Mouse (Mus musculus): ENCODE measurements around the gene Dhx58.
A peak's percentile ranks its signal among the peaks of the same experiment; 100 is the strongest.

The Dhx58 gene

GRCm38 (mm10) chr11:100721776-100722492 lies 17.9 kb upstream of the Dhx58 start:
- DNase-seq (ENCODE audit: low spot score): no peak

- no peak for DNase-seq (ENCODE audit: low spot score)
Observed at GRCm38 (mm10) chr11:100721254-100721653, 17.2 kb upstream of the Dhx58 start.

- DNase-seq (ENCODE audit: low spot score): no peak
Observed at GRCm38 (mm10) chr11:100720345-100720744, 16.3 kb upstream of the Dhx58 start.

- no peak for DNase-seq (ENCODE audit: low spot score)
Observed at GRCm38 (mm10) chr11:100719893-100720292, 15.8 kb upstream of the Dhx58 start.

- DNase-seq (ENCODE audit: low spot score): no peak
Observed at GRCm38 (mm10) chr11:100719312-100719711, 15.2 kb upstream of the Dhx58 start.

GRCm38 (mm10) chr11:100718866-100719265 lies 14.8 kb upstream of the Dhx58 start:
- no peak for DNase-seq (ENCODE audit: low spot score)

- DNase-seq (ENCODE audit: low spot score): no peak
Observed at GRCm38 (mm10) chr11:100718462-100718861, 14.4 kb upstream of the Dhx58 start.

GRCm38 (mm10) chr11:100716649-100717048 lies 12.6 kb upstream of the Dhx58 start:
- DNase-seq (ENCODE audit: low spot score): no peak

- DNase-seq (ENCODE audit: low spot score): no peak
Observed at GRCm38 (mm10) chr11:100714948-100715347, 10.9 kb upstream of the Dhx58 start.

- no peak for DNase-seq (ENCODE audit: low spot score)
Observed at GRCm38 (mm10) chr11:100714534-100714915, 10.5 kb upstream of the Dhx58 start.

GRCm38 (mm10) chr11:100713735-100714533 lies 9.9 kb upstream of the Dhx58 start, which contains the start of gene Hspb9:
Hspb9 (plus strand) TSS chr11:100713850.
- no peak for DNase-seq (ENCODE audit: low spot score)

- no peak for DNase-seq (ENCODE audit: low spot score)
Observed at GRCm38 (mm10) chr11:100713174-100713573, 9.1 kb upstream of the Dhx58 start.

- peak; percentile 65 for DNase-seq (ENCODE audit: low spot score)
Observed at GRCm38 (mm10) chr11:100711783-100712615, 7.9 kb upstream of the Dhx58 start, which contains the start of gene Kat2a. Kat2a (minus strand) TSS chr11:100712465.

- DNase-seq (ENCODE audit: low spot score): no peak
Observed at GRCm38 (mm10) chr11:100710977-100711376, 6.9 kb upstream of the Dhx58 start.

- DNase-seq (ENCODE audit: low spot score): no peak
Observed at GRCm38 (mm10) chr11:100710528-100710927, 6.5 kb upstream of the Dhx58 start.

- DNase-seq (ENCODE audit: low spot score): no peak
Observed at GRCm38 (mm10) chr11:100709201-100709810, 5.2 kb upstream of the Dhx58 start.

- DNase-seq (ENCODE audit: low spot score): no peak
Observed at GRCm38 (mm10) chr11:100705095-100705747, 1.1 kb upstream of the Dhx58 start.

- DNase-seq (ENCODE audit: low spot score): no peak
Observed at GRCm38 (mm10) chr11:100703366-100703765, 705 bp downstream of the Dhx58 start.

GRCm38 (mm10) chr11:100702906-100703305 lies 1.2 kb downstream of the Dhx58 start:
- no peak for DNase-seq (ENCODE audit: low spot score)

- DNase-seq (ENCODE audit: low spot score): no peak
Observed at GRCm38 (mm10) chr11:100702081-100702851, 1.8 kb downstream of the Dhx58 start.

GRCm38 (mm10) chr11:100701301-100701700 lies 2.8 kb downstream of the Dhx58 start:
- no peak for DNase-seq (ENCODE audit: low spot score)

Measured in ovary, postnatal 10 days (tissue).